Mouse (Mus musculus) cortical plate, adult 2 months (tissue): Measurements from ENCODE around the gene Srsf10. TPM values are rescaled to one million over a fixed set of nuclear protein-coding genes. Genes with fewer than 3 reads are reported as not detected.

Experiments
- H3K27ac ChIP-seq: fragments of 200-500 bp; 2 replicates; pipeline ENCODE4 v1.5.1; 2012; ENCODE audit warnings: low read length, control low read depth, inconsistent platforms; ENCODE audit not compliant: insufficient read depth
- H3K4me1 ChIP-seq: fragments of 200-500 bp; 2 replicates; pipeline ENCODE4 v1.6.1; 2011; ENCODE audit warnings: low read length; ENCODE audit not compliant: control insufficient read depth, insufficient read depth
- H3K4me3 ChIP-seq: fragments of 200-500 bp; 2 replicates; pipeline ENCODE4 v1.5.1; 2011; ENCODE audit warnings: mild to moderate bottlenecking, low read length, control low read depth; ENCODE audit not compliant: insufficient read depth
- CTCF ChIP-seq: fragments of 200-500 bp; IDR thresholded peaks from 2 replicates; pipeline ENCODE4 v1.5.1; 2011; ENCODE audit warnings: mild to moderate bottlenecking, control low read depth, low read length; ENCODE audit not compliant: insufficient read depth; ENCODE audit errors: extremely low read depth
- POLR2A ChIP-seq: fragments of 200-500 bp; IDR thresholded peaks from 2 replicates; pipeline ENCODE4 v1.6.1; 2011; ENCODE audit warnings: mild to moderate bottlenecking, low read length, control low read depth; ENCODE audit not compliant: insufficient read depth; ENCODE audit errors: extremely low read depth
- polyA plus RNA-seq: library from polyadenylated mRNA; depleted of rRNA; stranded (reverse); fragments of >200 nt; gene quantifications from 2 replicates; pipeline ENCODE4 v1.2.3, GENCODE M21; 2012; rRNA removed

The Srsf10 gene
- polyA plus RNA-seq, 1 experiment = 49.1 TPM

DNA sequence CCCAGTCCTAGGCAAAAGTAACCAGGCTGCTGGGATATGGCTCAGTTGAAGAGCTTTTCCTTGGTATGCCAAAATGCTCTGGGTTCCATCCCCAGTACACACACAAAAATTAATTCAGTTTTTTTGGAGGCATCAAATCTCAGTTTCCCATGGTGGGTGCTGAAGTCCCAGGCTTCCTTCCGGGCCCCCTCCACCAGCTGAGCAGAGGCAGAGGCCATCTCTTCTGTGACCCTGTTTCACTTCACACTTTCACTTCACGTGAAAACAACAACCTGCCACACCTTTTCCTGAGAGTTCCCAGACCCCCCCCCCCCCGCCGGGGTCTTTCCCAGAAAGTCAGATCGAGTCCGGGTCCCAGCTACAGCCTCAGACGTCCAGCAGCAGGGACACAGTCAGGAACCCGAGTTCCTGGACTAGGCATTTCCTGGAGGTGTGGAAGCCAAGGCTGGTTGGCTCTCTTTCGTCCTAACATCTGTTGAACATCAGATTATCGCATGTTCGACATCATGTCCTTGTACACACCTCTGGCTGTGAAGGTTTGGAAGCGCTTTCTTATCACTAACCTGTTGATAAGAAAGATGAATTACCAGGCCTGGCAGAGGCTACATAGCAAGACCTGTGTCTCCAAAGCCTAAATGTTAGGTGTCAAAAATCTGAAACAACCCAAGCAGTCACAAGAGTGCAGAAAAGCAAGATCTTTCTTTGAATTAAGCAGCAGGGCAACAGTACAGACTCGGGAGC is 53.9 kb downstream of the Srsf10 start:
- no peak for TF ChIP-seq CTCF
- TF ChIP-seq POLR2A = no peak
- no peak overlapping the region for H3K27ac ChIP-seq
- no peaks in the 10 kb centered on the region for H3K4me1 ChIP-seq
- no peak overlapping the region for H3K4me3 ChIP-seq

DNA sequence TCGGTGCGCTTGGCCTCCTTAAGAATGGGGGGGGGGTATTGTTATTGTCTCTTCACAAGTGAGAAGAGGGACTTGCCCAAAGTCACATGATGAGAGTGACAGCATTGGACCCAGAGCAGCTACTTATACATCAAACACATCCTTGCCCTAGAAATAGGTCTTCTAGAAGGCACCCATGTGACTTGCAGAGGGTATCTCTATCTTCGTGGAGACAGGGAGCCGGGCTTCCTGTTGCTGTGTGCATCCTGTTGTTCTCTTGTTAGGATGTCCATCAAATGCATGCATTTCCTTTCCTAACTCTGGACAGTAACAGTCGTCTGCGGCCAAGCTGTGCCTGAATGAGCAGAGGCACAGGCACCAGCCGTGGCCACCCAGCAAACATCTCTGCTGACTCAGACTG is 56.0 kb downstream of the Srsf10 start:
- TF ChIP-seq CTCF = no peak
- no peak for TF ChIP-seq POLR2A
- Histone ChIP-seq H3K27ac (no peak overlapping the region), H3K4me3 (no peak overlapping the region), H3K4me1 (no peaks in the 10 kb centered on the region)

DNA sequence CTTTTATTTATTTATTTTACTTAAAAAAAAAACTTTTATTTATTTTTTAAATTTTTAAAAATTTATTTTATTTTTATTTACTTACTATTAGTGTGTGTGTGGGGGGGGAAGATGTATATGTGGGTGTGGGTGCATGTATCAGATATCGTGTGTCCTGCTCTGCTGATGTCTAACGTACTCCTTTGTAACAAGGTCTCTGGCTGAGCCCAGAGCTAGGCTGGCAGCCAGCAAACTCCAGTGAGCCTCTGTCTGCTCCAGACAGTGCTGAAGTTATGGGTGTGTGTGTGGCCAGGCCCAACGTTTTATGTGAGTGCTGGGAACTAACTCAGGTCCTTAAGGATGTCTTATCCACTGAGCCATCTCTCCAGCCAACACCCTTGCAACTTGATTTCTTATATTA is 56.6 kb downstream of the Srsf10 start:
- H3K4me1 ChIP-seq = no peaks in the 10 kb centered on the region
- TF ChIP-seq CTCF (no peak), POLR2A (no peak)
- H3K27ac ChIP-seq = no peak overlapping the region
- H3K4me3 ChIP-seq = no peak overlapping the region

DNA sequence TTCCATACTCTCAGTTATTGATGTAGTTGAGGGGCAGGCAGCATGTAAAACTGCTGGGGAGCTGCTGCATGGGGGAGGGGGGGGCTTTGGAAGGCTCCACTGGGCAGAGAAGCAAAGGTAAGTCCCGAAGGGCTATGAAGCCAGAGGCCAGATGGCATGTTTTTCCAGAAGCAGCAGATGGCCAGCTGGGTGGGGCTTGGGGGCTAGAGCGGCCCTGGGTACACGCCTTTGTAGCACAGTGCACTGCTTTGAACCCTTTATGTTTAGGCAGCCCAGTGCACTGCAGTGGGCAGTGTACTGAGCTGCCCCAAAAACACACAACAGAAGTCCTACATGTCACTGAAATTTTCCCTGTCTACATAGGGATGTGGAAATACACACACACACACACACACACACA is 57.3 kb downstream of the Srsf10 start:
- H3K4me1 ChIP-seq = no peaks in the 10 kb centered on the region
- H3K27ac ChIP-seq = no peak overlapping the region
- TF ChIP-seq POLR2A = no peak
- no peak for TF ChIP-seq CTCF
- no peak overlapping the region for H3K4me3 ChIP-seq

DNA sequence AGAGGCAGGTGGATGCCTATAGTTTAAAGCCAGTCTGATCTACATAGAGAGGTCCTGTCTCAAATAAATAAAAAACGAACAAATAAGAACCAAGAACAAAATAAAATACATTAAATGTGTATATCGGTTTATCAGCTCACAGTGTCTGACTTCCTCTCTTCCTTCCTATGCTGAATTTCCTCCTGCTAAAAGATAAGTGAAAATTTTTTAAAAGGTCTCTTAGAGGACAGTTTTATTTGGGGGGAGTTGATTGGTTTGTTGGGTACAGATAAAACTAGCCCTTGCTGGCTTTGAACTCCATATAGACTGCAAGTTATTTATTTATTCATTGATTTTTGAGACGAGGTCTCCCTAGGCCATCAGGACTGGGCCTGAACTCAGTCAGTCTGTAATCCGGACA is 57.9 kb downstream of the Srsf10 start:
- TF ChIP-seq POLR2A (no peak), CTCF (no peak)
- Histone ChIP-seq H3K27ac (no peak overlapping the region), H3K4me1 (no peaks in the 10 kb centered on the region), H3K4me3 (no peak overlapping the region)

DNA sequence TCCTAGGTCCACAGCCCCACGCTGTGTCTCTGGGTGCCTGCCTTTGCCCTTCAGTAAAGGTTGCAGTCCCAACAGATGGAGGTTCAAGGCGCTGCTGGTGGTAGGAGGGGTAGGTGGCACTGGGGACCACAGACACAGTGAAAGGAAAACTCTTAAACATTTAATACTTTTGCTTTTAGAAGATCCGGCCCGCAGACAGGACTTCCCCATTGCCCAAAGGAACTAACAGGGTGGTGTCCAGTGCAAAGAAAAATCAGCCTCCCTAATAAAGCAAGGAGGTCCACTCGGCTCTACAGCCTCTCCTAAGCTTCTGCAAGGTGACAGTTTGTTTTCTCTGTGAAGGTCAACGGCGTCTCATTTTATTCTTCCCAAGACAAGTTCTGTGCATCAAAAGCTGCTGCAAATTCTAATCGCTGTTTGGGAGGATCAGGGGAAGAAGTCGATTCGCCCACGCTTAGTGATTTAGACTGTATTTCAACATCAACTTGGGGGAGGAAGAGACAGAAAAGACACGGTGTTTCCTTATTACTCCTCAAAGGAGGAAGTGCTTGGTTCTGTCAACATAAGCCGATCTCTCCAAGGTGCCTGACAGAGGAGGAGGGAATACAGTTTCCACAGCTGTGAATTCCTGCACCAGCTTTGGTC is 63.2 kb downstream of the Srsf10 start:
- Histone ChIP-seq H3K4me3 (no peak overlapping the region), H3K27ac (no peak overlapping the region), H3K4me1 (no peaks in the 10 kb centered on the region; the same call in 1 of the 2 replicates)
- no peak for TF ChIP-seq POLR2A
- no peak for TF ChIP-seq CTCF

DNA sequence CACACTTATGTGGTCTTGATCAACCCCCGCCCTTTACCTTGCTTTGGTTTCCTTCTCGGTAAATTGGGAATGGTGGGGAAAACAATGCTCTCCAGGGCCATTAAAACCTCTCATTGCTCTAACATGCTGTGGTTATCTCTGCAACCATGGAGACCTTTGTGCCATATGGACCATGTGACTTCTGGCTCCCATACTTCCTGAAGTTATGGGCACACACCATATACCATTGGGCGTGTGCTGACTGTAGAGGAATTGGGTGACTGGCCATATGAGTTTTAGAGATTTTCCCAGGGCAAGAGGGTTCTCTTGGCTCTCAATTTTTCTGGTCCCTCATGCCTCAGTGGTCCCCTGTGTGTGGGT is 63.7 kb downstream of the Srsf10 start:
- Histone ChIP-seq H3K4me3 (no peak overlapping the region), H3K27ac (no peak overlapping the region), H3K4me1 (no peaks in the 10 kb centered on the region; the same call in 1 of the 2 replicates)
- no peak for TF ChIP-seq CTCF
- TF ChIP-seq POLR2A = no peak

Other genes with a start within 250 kb of the Srsf10 start
- gene Ifnlr1, start 169.5 kb upstream of the Srsf10 start, polyA plus RNA-seq = 0.11 and 0.15 TPM in 2 replicates
- 0.04 TPM in 1 of 2 replicates, not detected in the other for gene Il22ra1, start 127.6 kb upstream of the Srsf10 start, polyA plus RNA-seq
- gene Myom3, start 96.0 kb upstream of the Srsf10 start, polyA plus RNA-seq = 2.2 and 2.5 TPM in 2 replicates
- gene Pnrc2, start 18.1 kb downstream of the Srsf10 start, polyA plus RNA-seq = 55.4 and 61.0 TPM in 2 replicates
- 0.11 and 0.15 TPM in 2 replicates for gene Cnr2, start 39.6 kb downstream of the Srsf10 start, polyA plus RNA-seq
- 36.9 and 37.8 TPM in 2 replicates for gene Fuca1, start 65.0 kb downstream of the Srsf10 start, polyA plus RNA-seq
- gene Hmgcl, start 90.7 kb downstream of the Srsf10 start, polyA plus RNA-seq = 46.4 and 50.5 TPM in 2 replicates
- gene Gale, start 108.0 kb downstream of the Srsf10 start, polyA plus RNA-seq = 35.9 and 38.9 TPM in 2 replicates
- gene Lypla2, start 116.9 kb downstream of the Srsf10 start, polyA plus RNA-seq = 98.6 and 108 TPM in 2 replicates
- 103 and 110 TPM in 2 replicates for gene Pithd1, start 131.5 kb downstream of the Srsf10 start, polyA plus RNA-seq
- gene Eloa, start 166.0 kb downstream of the Srsf10 start, polyA plus RNA-seq = 16.5 and 16.8 TPM in 2 replicates
- 511 and 520 TPM in 2 replicates for gene Rpl11, start 197.7 kb downstream of the Srsf10 start, polyA plus RNA-seq